Mouse (Mus musculus) retina, adult 2 months (tissue): ENCODE measurements around the gene Lactb.
A peak's percentile ranks its signal among the peaks of the same experiment; 100 is the strongest.
"Not testable (repeated sequence)": the region's sequence is repeated elsewhere in the genome, so short reads cannot be mapped to it uniquely, and the experiment has no call there.

ENCODE experiments used
- DNase-seq: peaks from one replicate; pipeline ENCODE4 v3.0.0-alpha.2; 2012; ENCODE audit warnings: low read depth, low spot score

The Lactb gene

DNA sequence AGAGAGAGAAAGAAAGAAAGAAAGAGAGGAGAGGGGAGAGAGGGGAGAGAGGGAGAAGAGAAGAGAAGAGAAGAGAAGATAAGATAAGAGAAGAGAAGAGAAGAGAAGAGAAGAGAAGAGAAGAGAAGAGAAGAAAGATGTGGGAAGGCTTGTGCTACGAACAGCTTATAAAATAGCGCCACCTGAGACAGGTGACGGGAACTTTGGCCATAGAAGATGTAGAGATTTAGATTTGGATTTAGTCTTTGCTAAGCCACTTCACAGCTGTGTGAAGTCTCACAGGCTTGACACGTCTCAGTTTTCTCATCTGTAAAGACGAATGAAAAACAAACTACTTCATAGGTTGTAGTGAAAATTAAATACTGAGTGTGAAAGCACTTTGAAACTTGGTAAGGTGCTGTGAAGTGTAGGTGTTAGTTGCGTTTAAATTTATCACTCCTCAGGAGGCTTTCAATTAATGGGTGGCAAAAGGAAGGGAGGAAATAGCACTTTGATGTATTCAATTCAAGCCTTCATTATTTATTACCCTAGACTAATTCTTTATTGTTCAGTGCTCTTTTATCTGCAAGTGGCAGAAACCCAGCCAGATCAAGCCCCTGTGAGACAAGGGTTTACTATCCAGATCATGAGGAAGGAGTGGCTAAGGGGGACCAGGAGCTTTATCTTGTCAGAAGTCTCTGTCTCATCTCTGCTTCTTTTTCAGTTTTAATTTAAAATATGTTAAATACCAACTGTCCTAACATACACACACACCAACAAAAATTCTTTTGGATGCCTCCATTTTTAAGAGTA lies 54.6 kb downstream of the Lactb start:
- DNase-seq: no peak

DNA sequence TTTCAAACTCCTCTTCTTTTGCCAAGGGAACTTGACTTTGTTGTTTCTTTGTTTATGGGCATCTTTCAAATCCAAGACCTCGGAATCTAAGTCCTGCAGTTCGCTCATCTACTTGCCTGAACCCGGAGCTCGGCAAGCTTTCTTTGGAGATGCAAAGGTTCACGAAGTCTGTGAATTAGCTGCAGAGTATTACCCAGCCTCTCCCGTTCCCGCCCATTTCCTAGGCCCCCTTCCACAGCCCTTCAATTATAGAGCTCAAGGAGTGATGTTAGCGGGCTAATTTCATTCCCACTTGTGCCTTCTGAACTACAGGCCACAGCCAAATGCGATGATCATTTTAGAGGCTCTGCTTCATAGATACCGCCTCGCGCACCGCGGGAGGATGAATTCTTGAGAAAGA lies 55.3 kb downstream of the Lactb start:
- no peak for DNase-seq

- peak; percentile 90 for DNase-seq
Measured at GRCm38 (mm10) chr9:66919382-66919971, 55.8 kb downstream of the Lactb start, which contains the start of gene Rab8b. Gene Rab8b (minus strand): TSS chr9:66919687.

DNA sequence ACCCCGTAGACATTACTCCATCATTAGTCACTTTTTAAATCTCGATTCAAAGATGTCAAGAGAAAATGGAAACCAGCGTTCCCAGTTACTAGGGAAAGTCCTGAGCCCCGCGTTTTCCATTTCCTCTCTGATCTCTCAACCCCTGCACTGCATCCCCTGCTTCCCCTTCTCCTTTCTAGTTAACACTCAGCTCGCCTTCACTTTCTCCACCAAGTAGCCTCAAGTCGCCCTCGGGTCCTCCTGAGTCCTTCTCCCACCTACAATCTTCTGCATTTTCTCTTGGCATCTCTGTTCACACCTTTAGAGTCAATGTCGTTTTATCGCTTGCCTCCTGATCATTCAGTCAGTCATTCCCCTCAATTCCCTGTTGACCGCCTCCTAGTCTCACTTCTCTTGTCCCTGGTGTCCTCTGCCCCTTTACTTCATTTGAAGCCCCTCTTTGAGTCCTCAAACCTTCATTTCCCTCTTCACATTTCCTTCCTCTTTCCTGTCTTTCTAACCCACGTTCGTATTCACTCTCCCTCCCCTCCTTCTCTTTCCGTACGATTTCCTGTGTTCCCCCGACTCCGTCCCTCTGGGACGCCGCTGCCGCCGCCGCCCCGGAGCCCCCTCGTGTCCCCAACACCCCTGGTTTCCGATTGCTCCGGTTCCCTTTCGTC lies 56.5 kb downstream of the Lactb start:
- no peak for DNase-seq

DNA sequence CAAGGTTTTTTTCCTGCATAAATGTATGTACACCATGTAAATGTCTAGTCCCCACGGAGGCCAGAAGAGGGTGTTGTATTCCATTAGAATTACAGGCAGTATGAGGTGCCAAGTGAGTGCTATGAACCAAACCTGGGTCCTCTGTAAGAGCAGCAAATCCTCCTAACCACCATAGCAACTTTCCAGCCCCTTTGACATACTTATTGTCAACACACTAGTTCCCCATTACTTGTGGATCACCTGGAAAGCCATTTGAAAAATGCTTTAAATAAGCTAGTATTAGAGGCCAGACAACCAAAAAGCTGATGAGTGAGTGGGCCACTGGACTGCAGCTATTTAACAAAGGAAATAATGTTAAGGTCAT lies 57.4 kb downstream of the Lactb start:
- DNase-seq: no peak

DNA sequence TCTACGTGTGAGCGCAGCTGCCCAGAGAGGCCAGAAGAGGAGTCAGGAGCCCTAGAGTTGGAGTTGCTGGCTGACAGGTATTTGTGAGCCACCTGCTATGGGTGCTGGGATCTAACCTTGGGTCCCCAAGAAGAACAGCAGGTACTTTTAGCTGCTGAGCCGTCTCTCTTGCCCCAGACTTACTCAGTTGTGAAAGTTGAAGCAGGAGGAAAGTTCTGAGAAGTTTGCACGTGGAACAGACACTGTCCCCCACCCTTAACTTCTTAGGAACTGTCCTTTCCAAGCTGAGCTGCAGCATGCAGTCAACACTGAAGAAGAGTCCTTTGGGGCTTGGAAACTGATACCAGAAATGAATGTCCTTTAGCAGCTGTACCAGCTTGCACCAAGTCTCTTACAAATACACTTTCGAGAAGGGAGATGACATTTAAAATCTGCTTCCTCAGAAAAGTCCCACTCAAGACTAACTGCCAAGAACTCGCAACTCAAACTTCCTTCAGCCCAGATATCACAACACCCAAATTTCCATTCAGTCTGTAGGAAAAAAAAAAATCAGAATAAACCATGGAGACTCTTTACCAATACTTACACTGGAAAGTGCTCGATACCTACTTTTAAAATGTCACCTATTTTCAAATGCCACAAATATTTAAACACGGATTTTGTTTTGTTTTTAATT lies 57.9 kb downstream of the Lactb start:
- DNase-seq: no peak

DNA sequence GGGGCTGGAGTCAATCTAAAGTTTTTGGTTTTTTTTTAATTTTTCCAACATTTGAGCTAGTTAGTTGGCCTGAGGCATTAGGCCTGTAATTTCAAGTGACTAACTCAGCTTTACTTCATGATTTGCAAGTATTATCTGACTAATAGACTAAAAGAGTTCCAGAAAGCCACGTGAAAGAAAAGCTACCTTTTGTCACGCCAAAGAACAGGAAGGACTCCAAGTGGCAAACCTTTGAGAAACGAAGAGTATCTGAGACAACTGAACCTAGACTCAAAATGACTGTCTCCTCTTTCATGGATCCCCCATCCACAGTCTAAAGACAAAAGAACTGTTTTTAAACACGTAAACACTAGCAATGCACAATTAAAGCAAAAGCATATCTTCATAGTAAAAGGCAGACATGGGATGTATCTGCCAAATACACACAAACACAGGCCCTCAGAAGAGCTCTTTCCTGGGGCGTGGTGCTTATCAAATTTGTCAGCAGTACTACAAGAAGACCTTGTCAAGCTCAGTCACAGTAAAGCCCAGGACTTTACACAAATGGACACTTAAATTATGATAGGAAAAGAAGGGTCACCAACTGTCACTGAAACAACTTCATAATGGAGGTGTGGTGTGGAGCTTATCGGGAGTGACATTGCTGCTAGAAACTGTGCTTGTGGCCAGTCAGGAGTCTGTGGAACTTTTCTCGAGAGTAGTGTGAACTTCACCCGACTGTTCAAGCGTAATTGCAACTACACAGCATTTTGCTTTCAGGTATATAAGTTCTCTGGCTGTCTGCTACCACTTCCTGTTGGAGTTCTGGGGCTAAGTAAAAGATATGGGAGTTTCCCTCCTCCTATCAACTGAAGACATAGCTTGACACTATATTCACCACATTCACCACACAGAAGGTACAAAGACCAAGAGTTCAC lies 59.2 kb downstream of the Lactb start:
- no peak for DNase-seq

GRCm38 (mm10) chr9:66915401-66915800 lies 59.9 kb downstream of the Lactb start:
- no peak for DNase-seq

DNA sequence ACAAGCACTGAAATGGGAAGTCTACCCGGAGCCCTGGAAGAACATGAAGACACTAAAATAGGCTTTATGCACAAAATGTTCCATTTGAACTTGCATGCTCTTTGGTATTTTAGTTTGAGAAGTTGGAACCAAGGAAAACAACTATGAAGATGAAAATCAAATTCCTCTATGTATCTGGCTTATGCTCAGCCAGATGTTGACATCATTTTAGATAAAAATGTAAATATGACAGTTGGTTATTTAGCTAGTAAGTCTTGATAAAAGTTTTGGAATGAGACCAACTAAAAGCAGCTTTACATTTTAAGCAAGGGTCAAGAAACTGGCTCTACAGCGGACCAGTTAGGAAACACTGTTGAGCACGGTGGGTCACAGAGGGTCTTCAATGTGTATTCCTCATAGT lies 60.7 kb downstream of the Lactb start:
- no peak for DNase-seq

- DNase-seq: not testable (repeated sequence)
Measured at GRCm38 (mm10) chr9:66913254-66913934, 61.9 kb downstream of the Lactb start.

GRCm38 (mm10) chr9:66912304-66912703 lies 63.0 kb downstream of the Lactb start:
- DNase-seq: no peak

- no peak for DNase-seq
Measured at GRCm38 (mm10) chr9:66910677-66911076, 64.6 kb downstream of the Lactb start.

GRCm38 (mm10) chr9:66909922-66910321 lies 65.4 kb downstream of the Lactb start:
- DNase-seq: no peak

GRCm38 (mm10) chr9:66907746-66908397 lies 67.4 kb downstream of the Lactb start:
- no peak for DNase-seq

DNA sequence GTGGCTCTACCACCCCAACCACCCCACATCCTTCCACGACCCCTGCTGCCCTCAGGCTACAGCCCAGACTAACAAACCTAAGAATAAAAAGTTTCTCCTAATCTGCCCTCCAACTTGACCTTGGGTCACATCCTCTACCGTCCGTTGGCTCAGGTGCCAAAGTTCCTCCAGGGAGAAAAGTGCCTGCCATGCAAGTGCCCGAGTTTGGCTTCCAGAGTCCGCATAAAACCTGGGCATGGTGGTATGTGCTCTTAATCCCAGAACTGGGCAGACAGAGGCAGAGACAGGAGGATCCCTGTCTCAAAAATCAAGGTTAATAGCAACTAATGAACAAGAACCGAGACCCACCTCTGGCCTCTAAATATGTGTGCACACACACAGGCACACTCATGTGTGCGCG lies 68.2 kb downstream of the Lactb start:
- no peak for DNase-seq

DNA sequence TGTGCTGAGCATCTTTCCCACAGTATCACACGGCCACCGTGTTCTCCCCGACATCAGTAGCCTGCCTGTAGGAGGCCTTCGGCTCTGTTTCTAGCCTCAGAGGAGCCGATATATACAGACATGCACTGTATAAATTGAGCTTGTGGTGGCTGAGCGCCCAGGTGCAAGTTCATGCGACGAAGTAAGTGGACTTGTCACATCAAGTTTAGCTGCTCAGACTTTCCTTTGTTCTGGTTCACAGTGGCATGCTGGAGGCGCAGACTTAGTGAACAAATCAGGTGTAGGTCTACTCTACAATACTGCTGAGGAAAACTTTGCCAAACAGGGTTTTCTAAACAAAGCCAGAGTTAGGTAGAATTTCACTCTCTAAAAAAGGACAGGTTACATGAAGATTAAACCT lies 69.3 kb downstream of the Lactb start:
- no peak for DNase-seq
